Mouse (Mus musculus) neural tube, embryonic 11.5 days (tissue): ENCODE data around the gene Ucma. TPM values are rescaled to one million over a fixed set of nuclear protein-coding genes. Genes with fewer than 3 reads are reported as not detected.
"Not testable (repeated sequence)": the region's sequence is repeated elsewhere in the genome, so short reads cannot be mapped to it uniquely, and the experiment has no call there.

Experiments used
- ATAC-seq: fragments of 200-750 bp; cut with Nextera tagmentation; 2 replicates; pipeline ENCODE4 v1.8.0; 2017; ENCODE audit warnings: moderate number of reproducible peaks, mild to moderate bottlenecking, moderate TSS enrichment, moderate library complexity; ENCODE audit not compliant: insufficient read depth, low FRiP score, low TSS enrichment
- DNase-seq: peaks from one replicate; pipeline ENCODE4 v3.0.0-alpha.2; 2015; ENCODE audit warnings: low spot score
- H3K27ac ChIP-seq: fragments of 300-500 bp; sonication (generic); 2 replicates; pipeline ENCODE4 v1.5.1; 2014; ENCODE audit warnings: low read depth, mild to moderate bottlenecking, low read length
- H3K27me3 ChIP-seq: fragments of 300-500 bp; sonication (generic); 2 replicates; pipeline ENCODE4 v1.6.1; 2014; ENCODE audit warnings: mild to moderate bottlenecking, low read length, mixed read lengths; ENCODE audit not compliant: control insufficient read depth, insufficient read depth
- H3K36me3 ChIP-seq: fragments of 300-500 bp; sonication (generic); 2 replicates; pipeline ENCODE4 v1.6.1; 2014; ENCODE audit warnings: mild to moderate bottlenecking, low read length, moderate library complexity, mixed read lengths; ENCODE audit not compliant: control insufficient read depth, insufficient read depth
- H3K4me1 ChIP-seq: fragments of 300-500 bp; sonication (generic); 2 replicates; pipeline ENCODE4 v1.6.1; 2014; ENCODE audit warnings: low read length, mixed read lengths; ENCODE audit not compliant: control insufficient read depth, insufficient read depth
- H3K4me2 ChIP-seq: fragments of 300-500 bp; sonication (generic); 2 replicates; pipeline ENCODE4 v1.6.1; 2014; ENCODE audit warnings: low read depth, mild to moderate bottlenecking, moderate library complexity
- H3K4me3 ChIP-seq: fragments of 300-500 bp; sonication (generic); 2 replicates; pipeline ENCODE4 v1.5.1; 2014; ENCODE audit warnings: low read depth, low read length
- H3K9ac ChIP-seq: fragments of 300-500 bp; sonication (generic); 2 replicates; pipeline ENCODE4 v1.6.1; 2014; ENCODE audit warnings: mild to moderate bottlenecking, low read length
- H3K9me3 ChIP-seq: fragments of 300-500 bp; sonication (generic); 2 replicates; pipeline ENCODE4 v1.6.1; 2016; ENCODE audit warnings: low read length; ENCODE audit not compliant: control insufficient read depth
- WGBS: fragments of 180-500 bp; shearing (Covaris S2); extraction: QIAGEN DNeasy Blood & Tissue Kit; methylation state at CpG from one replicate; pipeline ENCODE4 v1.1.7; 2014; 5-methylcytosine and 5-hydroxymethylcytosine counted together
- polyA plus RNA-seq: library from polyadenylated mRNA; unstranded; fragments of >200 nt; fragmentation: Nextera tagmentation; extraction: Ambion mirVana; gene quantifications from 2 replicates; pipeline ENCODE4 v1.2.1, GENCODE M21; 2014

Ucma gene
- polyA plus RNA-seq, result 0.34 and 0.42 TPM in 2 replicates

- Histone ChIP-seq H3K4me1 (0 out of 2 replicates have a peak, but pooled peaks cover 3% of the 10 kb centered on the region), H3K9ac (no peak within 1 kb of the TSS), H3K27me3 (no peaks in the 10 kb centered on the region), H3K36me3 (no peaks in the 10 kb centered on the region), H3K4me2 (no peak within 1 kb of the TSS), H3K27ac (no peak within 1 kb of the TSS), H3K9me3 (no peaks in the 10 kb centered on the region), H3K4me3 (no peak within 1 kb of the TSS)
- ATAC-seq, result no peak
- 74% methylated on average over 5 of the region's 5 CpGs for WGBS
- no peak for DNase-seq
These were observed at the start of gene Ucma for GRCm38 (mm10) chr2:4975807-4976206. Ucma (plus strand) TSS chr2:4976122.

GRCm38 (mm10) chr2:4927391-4927790, 48.5 kb upstream of the Ucma start:
- Histone ChIP-seq H3K27ac (no peak overlapping the region), H3K9me3 (no peaks in the 10 kb centered on the region), H3K4me2 (no peak overlapping the region), H3K4me1 (no peaks in the 10 kb centered on the region), H3K4me3 (no peak overlapping the region), H3K36me3 (0 out of 2 replicates have a peak, but pooled peaks cover 2% of the 10 kb centered on the region), H3K27me3 (no peaks in the 10 kb centered on the region), H3K9ac (no peak overlapping the region)
- ATAC-seq (no peak), DNase-seq (no peak)
- 92% methylated on average over 3 of the region's 3 CpGs for WGBS

- Histone ChIP-seq H3K36me3 (0 out of 2 replicates have a peak, but pooled peaks cover 2% of the 10 kb centered on the region), H3K9ac (no peak overlapping the region), H3K4me1 (no peaks in the 10 kb centered on the region), H3K4me3 (no peak overlapping the region), H3K27ac (no peak overlapping the region), H3K4me2 (no peak overlapping the region), H3K9me3 (no peaks in the 10 kb centered on the region), H3K27me3 (no peaks in the 10 kb centered on the region)
- 84% methylated on average over 2 of the region's 2 CpGs for WGBS
- ATAC-seq (no peak), DNase-seq (no peak)
These were observed 46.7 kb upstream of the Ucma start for GRCm38 (mm10) chr2:4929230-4929629.

- no peaks in the 10 kb centered on the region for H3K27me3 ChIP-seq
- DNase-seq (no peak), ATAC-seq (no peak)
- no peak overlapping the region for H3K9ac ChIP-seq
- H3K9me3 ChIP-seq, result no peaks in the 10 kb centered on the region
- no peaks in the 10 kb centered on the region for H3K4me1 ChIP-seq
- no peak overlapping the region for H3K27ac ChIP-seq
- 96% methylated on average over 9 of the region's 9 CpGs for WGBS
- H3K4me3 ChIP-seq, result no peak overlapping the region
- no peak overlapping the region for H3K4me2 ChIP-seq
- peaks cover 5% of the 10 kb centered on the region; the same call in 1 of the 2 replicates for H3K36me3 ChIP-seq
These were observed 41.4 kb upstream of the Ucma start for GRCm38 (mm10) chr2:4934516-4934915.

- Histone ChIP-seq H3K36me3 (peaks cover 3% of the 10 kb centered on the region; the same call in 1 of the 2 replicates), H3K27ac (no peak overlapping the region), H3K27me3 (no peaks in the 10 kb centered on the region), H3K9ac (no peak overlapping the region), H3K4me2 (no peak overlapping the region), H3K9me3 (no peaks in the 10 kb centered on the region), H3K4me1 (no peaks in the 10 kb centered on the region), H3K4me3 (no peak overlapping the region)
- ATAC-seq (no peak), DNase-seq (no peak)
- WGBS, result 94% methylated on average over 7 of the region's 7 CpGs
These were observed 38.0 kb upstream of the Ucma start for GRCm38 (mm10) chr2:4937931-4938330.

GRCm38 (mm10) chr2:4940861-4941260, 35.1 kb upstream of the Ucma start:
- no peak overlapping the region for H3K4me2 ChIP-seq
- H3K27ac ChIP-seq, result no peak overlapping the region
- no peaks in the 10 kb centered on the region for H3K4me1 ChIP-seq
- 88% methylated on average over 11 of the region's 11 CpGs for WGBS
- H3K27me3 ChIP-seq, result no peaks in the 10 kb centered on the region
- H3K9ac ChIP-seq, result no peak overlapping the region
- no peak for ATAC-seq
- H3K9me3 ChIP-seq, result no peaks in the 10 kb centered on the region
- no peak for DNase-seq
- H3K36me3 ChIP-seq, result peaks cover 3% of the 10 kb centered on the region; the same call in 1 of the 2 replicates
- H3K4me3 ChIP-seq, result no peak overlapping the region

- not testable (repeated sequence) for ATAC-seq, H3K36me3 ChIP-seq, H3K9ac ChIP-seq, H3K4me1 ChIP-seq, H3K27ac ChIP-seq, H3K9me3 ChIP-seq, DNase-seq, H3K4me3 ChIP-seq, H3K4me2 ChIP-seq, H3K27me3 ChIP-seq
- WGBS, result 85% methylated on average over 8 of the region's 8 CpGs
These were observed 26.2 kb upstream of the Ucma start for GRCm38 (mm10) chr2:4949691-4950090.

GRCm38 (mm10) chr2:4950986-4951385, 24.9 kb upstream of the Ucma start:
- H3K9ac ChIP-seq, result no peak overlapping the region
- H3K9me3 ChIP-seq, result no peaks in the 10 kb centered on the region
- 98% methylated on average over 2 of the region's 2 CpGs for WGBS
- no peaks in the 10 kb centered on the region for H3K27me3 ChIP-seq
- H3K36me3 ChIP-seq, result no peaks in the 10 kb centered on the region
- H3K4me2 ChIP-seq, result no peak overlapping the region
- no peak overlapping the region for H3K27ac ChIP-seq
- no peak for ATAC-seq
- no peak overlapping the region for H3K4me3 ChIP-seq
- H3K4me1 ChIP-seq, result no peaks in the 10 kb centered on the region
- no peak for DNase-seq

GRCm38 (mm10) chr2:4954216-4954760, 21.6 kb upstream of the Ucma start:
- WGBS, result 94% methylated on average over 6 of the region's 6 CpGs
- H3K4me1 ChIP-seq, result no peaks in the 10 kb centered on the region

More at GRCm38 (mm10) chr2:4954216-4954760, 21.6 kb upstream of the Ucma start:
- H3K9me3 ChIP-seq, result no peaks in the 10 kb centered on the region
- no peaks in the 10 kb centered on the region for H3K36me3 ChIP-seq
- H3K4me2 ChIP-seq, result no peak overlapping the region
- no peaks in the 10 kb centered on the region for H3K27me3 ChIP-seq
- H3K27ac ChIP-seq, result no peak overlapping the region
- H3K9ac ChIP-seq, result no peak overlapping the region
- H3K4me3 ChIP-seq, result no peak overlapping the region
- DNase-seq (no peak), ATAC-seq (no peak)
